Mouse (Mus musculus): Measurements from ENCODE around the gene Olfr1251. TPM values are rescaled to one million over a fixed set of nuclear protein-coding genes. Genes with fewer than 3 reads are reported as not detected.

Olfr1251 gene
- polyA plus RNA-seq (2012; fragmentation: generic; extraction: Trizol), result not detected

GRCm38 (mm10) chr2:89671836-89672235, at the start of gene Olfr1251:
Olfr1251 (minus strand) TSS chr2:89671936.

GRCm38 (mm10) chr2:89661367-89661766, 10.4 kb downstream of the Olfr1251 start, which contains the start of gene Olfr1250:
Olfr1250 (minus strand) TSS chr2:89661467.

GRCm38 (mm10) chr2:89634883-89635282, 36.9 kb downstream of the Olfr1251 start, which contains the start of gene Olfr1249:
Olfr1249 (minus strand) TSS chr2:89634983.

GRCm38 (mm10) chr2:89618145-89618544, 53.6 kb downstream of the Olfr1251 start, which contains the start of gene Olfr1248:
Olfr1248 (minus strand) TSS chr2:89618245.

Other genes with a start within 250 kb of the Olfr1251 start
- not detected for gene Olfr1240, start 228.9 kb downstream of the Olfr1251 start, polyA plus RNA-seq (2012; fragmentation: generic; extraction: Trizol)
- not detected for gene Olfr1241, start 184.8 kb downstream of the Olfr1251 start, polyA plus RNA-seq (2012; fragmentation: generic; extraction: Trizol)
- not detected for gene Olfr1242, start 173.6 kb downstream of the Olfr1251 start, polyA plus RNA-seq (2012; fragmentation: generic; extraction: Trizol)
- not detected for gene Olfr1243, start 140.4 kb downstream of the Olfr1251 start, polyA plus RNA-seq (2012; fragmentation: generic; extraction: Trizol)
- not detected for gene Olfr1245, start 93.5 kb downstream of the Olfr1251 start, polyA plus RNA-seq (2012; fragmentation: generic; extraction: Trizol)
- not detected for gene Olfr1246, start 78.8 kb downstream of the Olfr1251 start, polyA plus RNA-seq (2012; fragmentation: generic; extraction: Trizol)
- gene Olfr1247, start 57.8 kb downstream of the Olfr1251 start, polyA plus RNA-seq (2012; fragmentation: generic; extraction: Trizol), result not detected
- not detected for gene Olfr1248, start 53.7 kb downstream of the Olfr1251 start, polyA plus RNA-seq (2012; fragmentation: generic; extraction: Trizol)
- not detected for gene Olfr1249, start 37.0 kb downstream of the Olfr1251 start, polyA plus RNA-seq (2012; fragmentation: generic; extraction: Trizol)
- not detected for gene Olfr1250, start 10.5 kb downstream of the Olfr1251 start, polyA plus RNA-seq (2012; fragmentation: generic; extraction: Trizol)
- not detected for gene Olfr1252, start 53.1 kb upstream of the Olfr1251 start, polyA plus RNA-seq (2012; fragmentation: generic; extraction: Trizol)
- gene Olfr1253, start 85.2 kb upstream of the Olfr1251 start, polyA plus RNA-seq (2012; fragmentation: generic; extraction: Trizol), result not detected
- gene Olfr1254, start 121.7 kb upstream of the Olfr1251 start, polyA plus RNA-seq (2012; fragmentation: generic; extraction: Trizol), result not detected
- gene Olfr1255, start 140.1 kb upstream of the Olfr1251 start, polyA plus RNA-seq (2012; fragmentation: generic; extraction: Trizol), result not detected
- not detected for gene Olfr1256, start 169.6 kb upstream of the Olfr1251 start, polyA plus RNA-seq (2012; fragmentation: generic; extraction: Trizol)
- not detected for gene Olfr48, start 176.3 kb upstream of the Olfr1251 start, polyA plus RNA-seq (2012; fragmentation: generic; extraction: Trizol)
- not detected for gene Olfr1257, start 206.5 kb upstream of the Olfr1251 start, polyA plus RNA-seq (2012; fragmentation: generic; extraction: Trizol)